Mouse (Mus musculus): ENCODE measurements around the gene Luc7l3. TPM values are rescaled to one million over a fixed set of nuclear protein-coding genes. Genes with fewer than 3 reads are reported as not detected.
"Not testable (repeated sequence)": the region's sequence is repeated elsewhere in the genome, so short reads cannot be mapped to it uniquely, and the experiment has no call there.

Gene Luc7l3
- polyA plus RNA-seq, 1 experiment from 2014 or later, result 105 TPM

GRCm38 (mm10) chr11:94281199-94282181 lies 40.3 kb downstream of the Luc7l3 start, which contains the start of gene Gm21885:
Gene Gm21885, plus strand, starts transcription at chr11:94281873.
- Histone ChIP-seq H3K4me1 (peaks cover 16% of the 10 kb centered on the region), H3K27ac (replicated peaks) (no peak within 1 kb of the TSS), H3K27me3 (ENCODE audit: low read depth, poor library complexity, severe bottlenecking) (no peaks in the 10 kb centered on the region), H3K9me3 (replicated peaks) (no peaks in the 10 kb centered on the region), H3K4me3 (no peak within 1 kb of the TSS), H3K36me3 (peaks cover 34% of the 10 kb centered on the region)
- WGBS, result 88% methylated on average over 11 of the region's 11 CpGs
- no peak for DNase-seq (ENCODE audit: low spot score)

GRCm38 (mm10) chr11:94276869-94277337 lies 44.9 kb downstream of the Luc7l3 start:
- no peaks in the 10 kb centered on the region for H3K36me3 ChIP-seq
- H3K4me1 ChIP-seq, result peaks cover 21% of the 10 kb centered on the region
- peak overlapping the region; percentile 73 for H3K27ac ChIP-seq (replicated peaks)
- peaks cover 3% of the 10 kb centered on the region; the same call in 1 of the 2 replicates for H3K27me3 ChIP-seq (ENCODE audit: low read depth, poor library complexity, severe bottlenecking)
- H3K9me3 ChIP-seq (replicated peaks), result no peaks in the 10 kb centered on the region
- H3K4me3 ChIP-seq, result peak overlapping the region; percentile 41
- 7% methylated on average over 20 of the region's 20 CpGs for WGBS
- peak; percentile 86 for DNase-seq (ENCODE audit: low spot score)

GRCm38 (mm10) chr11:94275686-94276085 lies 46.1 kb downstream of the Luc7l3 start:
- H3K4me3 ChIP-seq, result no peak overlapping the region
- 79% methylated on average over 2 of the region's 2 CpGs for WGBS
- H3K9me3 ChIP-seq (replicated peaks), result no peaks in the 10 kb centered on the region
- no peaks in the 10 kb centered on the region for H3K36me3 ChIP-seq
- H3K4me1 ChIP-seq, result peaks cover 21% of the 10 kb centered on the region
- H3K27me3 ChIP-seq (ENCODE audit: low read depth, poor library complexity, severe bottlenecking), result peaks cover 3% of the 10 kb centered on the region; the same call in 1 of the 2 replicates
- H3K27ac ChIP-seq (replicated peaks), result no peak overlapping the region
- DNase-seq (ENCODE audit: low spot score), result no peak

GRCm38 (mm10) chr11:94275226-94275625 lies 46.6 kb downstream of the Luc7l3 start:
- Histone ChIP-seq H3K4me1 (peaks cover 18% of the 10 kb centered on the region), H3K4me3 (no peak overlapping the region), H3K27me3 (ENCODE audit: low read depth, poor library complexity, severe bottlenecking) (peaks cover 3% of the 10 kb centered on the region; the same call in 1 of the 2 replicates), H3K9me3 (replicated peaks) (no peaks in the 10 kb centered on the region), H3K27ac (replicated peaks) (no peak overlapping the region), H3K36me3 (no peaks in the 10 kb centered on the region)
- 89% methylated on average over 7 of the region's 7 CpGs for WGBS
- DNase-seq (ENCODE audit: low spot score), result no peak

- H3K9me3 ChIP-seq (replicated peaks), result no peaks in the 10 kb centered on the region
- peaks cover 3% of the 10 kb centered on the region; the same call in 1 of the 2 replicates for H3K27me3 ChIP-seq (ENCODE audit: low read depth, poor library complexity, severe bottlenecking)
- peaks cover 16% of the 10 kb centered on the region for H3K4me1 ChIP-seq
- H3K4me3 ChIP-seq, result no peak overlapping the region
- H3K36me3 ChIP-seq, result no peaks in the 10 kb centered on the region
- peak overlapping the region; percentile 46; the same call in 1 of the 2 replicates for H3K27ac ChIP-seq (replicated peaks)
- WGBS, result 88% methylated on average over 10 of the region's 10 CpGs
- no peak for DNase-seq (ENCODE audit: low spot score)
These were observed 47.5 kb downstream of the Luc7l3 start for GRCm38 (mm10) chr11:94274206-94274867.

GRCm38 (mm10) chr11:94272960-94273927 lies 48.5 kb downstream of the Luc7l3 start:
- peaks cover 16% of the 10 kb centered on the region for H3K4me1 ChIP-seq
- DNase-seq (ENCODE audit: low spot score), result no peak
- H3K36me3 ChIP-seq, result no peaks in the 10 kb centered on the region
- no peaks in the 10 kb centered on the region for H3K9me3 ChIP-seq (replicated peaks)
- H3K4me3 ChIP-seq, result no peak overlapping the region
- H3K27ac ChIP-seq (replicated peaks), result no peak overlapping the region
- WGBS, result 90% methylated on average over 21 of the region's 21 CpGs
- peaks cover 3% of the 10 kb centered on the region; the same call in 1 of the 2 replicates for H3K27me3 ChIP-seq (ENCODE audit: low read depth, poor library complexity, severe bottlenecking)

- no peak overlapping the region for H3K4me3 ChIP-seq
- peaks cover 1% of the 10 kb centered on the region; the same call in 1 of the 2 replicates for H3K27me3 ChIP-seq (ENCODE audit: low read depth, poor library complexity, severe bottlenecking)
- DNase-seq (ENCODE audit: low spot score), result no peak
- no peak overlapping the region for H3K27ac ChIP-seq (replicated peaks)
- H3K36me3 ChIP-seq, result no peaks in the 10 kb centered on the region
- H3K9me3 ChIP-seq (replicated peaks), result no peaks in the 10 kb centered on the region
- H3K4me1 ChIP-seq, result peaks cover 4% of the 10 kb centered on the region; the same call in 1 of the 2 replicates
- 94% methylated on average over 2 of the region's 2 CpGs for WGBS
These were observed 50.8 kb downstream of the Luc7l3 start for GRCm38 (mm10) chr11:94271015-94271414.

- Histone ChIP-seq H3K9me3 (replicated peaks) (no peaks in the 10 kb centered on the region), H3K4me1 (peaks cover 14% of the 10 kb centered on the region), H3K36me3 (no peaks in the 10 kb centered on the region), H3K27ac (replicated peaks) (no peak overlapping the region), H3K4me3 (no peak overlapping the region), H3K27me3 (ENCODE audit: low read depth, poor library complexity, severe bottlenecking) (no peaks in the 10 kb centered on the region)
- 94% methylated on average over 7 of the region's 7 CpGs for WGBS
- no peak for DNase-seq (ENCODE audit: low spot score)
These were observed 51.9 kb downstream of the Luc7l3 start for GRCm38 (mm10) chr11:94269906-94270305.

- H3K36me3 ChIP-seq, result no peaks in the 10 kb centered on the region
- no peaks in the 10 kb centered on the region for H3K27me3 ChIP-seq (ENCODE audit: low read depth, poor library complexity, severe bottlenecking)
- H3K27ac ChIP-seq (replicated peaks), result no peak overlapping the region
- DNase-seq (ENCODE audit: low spot score), result no peak
- no peak overlapping the region for H3K4me3 ChIP-seq
- H3K4me1 ChIP-seq, result peaks cover 15% of the 10 kb centered on the region
- H3K9me3 ChIP-seq (replicated peaks), result no peaks in the 10 kb centered on the region
These were observed 53.0 kb downstream of the Luc7l3 start for GRCm38 (mm10) chr11:94268761-94269160.

GRCm38 (mm10) chr11:94266155-94266554 lies 55.6 kb downstream of the Luc7l3 start:
- not testable (repeated sequence) for H3K4me3 ChIP-seq; H3K9me3 ChIP-seq (replicated peaks); DNase-seq (ENCODE audit: low spot score); H3K36me3 ChIP-seq; H3K27ac ChIP-seq (replicated peaks); H3K27me3 ChIP-seq (ENCODE audit: low read depth, poor library complexity, severe bottlenecking)
- WGBS, result 82% methylated on average over 3 of the region's 3 CpGs
- H3K4me1 ChIP-seq, result peaks cover 12% of the 10 kb centered on the region

GRCm38 (mm10) chr11:94265134-94265785 lies 56.5 kb downstream of the Luc7l3 start:
- Histone ChIP-seq H3K36me3 (no peaks in the 10 kb centered on the region), H3K4me1 (peaks cover 12% of the 10 kb centered on the region), H3K4me3 (peak overlapping the region; percentile 53), H3K27ac (replicated peaks) (peak overlapping the region; percentile 72), H3K9me3 (replicated peaks) (no peaks in the 10 kb centered on the region), H3K27me3 (ENCODE audit: low read depth, poor library complexity, severe bottlenecking) (no peaks in the 10 kb centered on the region)
- WGBS, result 3% methylated on average over 18 of the region's 18 CpGs
- DNase-seq (ENCODE audit: low spot score), result peak; percentile 59
